Mouse (Mus musculus) cerebellum, adult 2 months (tissue): Measurements from ENCODE around the gene Clta.

Source experiments
- CTCF ChIP-seq: fragments of 200-500 bp; IDR thresholded peaks from 2 replicates; pipeline ENCODE4 v1.5.1; 2011; ENCODE audit warnings: low read depth, mild to moderate bottlenecking, control low read depth, low read length, moderate library complexity, borderline replicate concordance; ENCODE audit not compliant: insufficient read depth
- POLR2A ChIP-seq: fragments of 200-500 bp; IDR thresholded peaks from 2 replicates; pipeline ENCODE4 v1.6.1; 2011; ENCODE audit warnings: low read length, control low read depth, borderline replicate concordance; ENCODE audit not compliant: insufficient read depth

DNA sequence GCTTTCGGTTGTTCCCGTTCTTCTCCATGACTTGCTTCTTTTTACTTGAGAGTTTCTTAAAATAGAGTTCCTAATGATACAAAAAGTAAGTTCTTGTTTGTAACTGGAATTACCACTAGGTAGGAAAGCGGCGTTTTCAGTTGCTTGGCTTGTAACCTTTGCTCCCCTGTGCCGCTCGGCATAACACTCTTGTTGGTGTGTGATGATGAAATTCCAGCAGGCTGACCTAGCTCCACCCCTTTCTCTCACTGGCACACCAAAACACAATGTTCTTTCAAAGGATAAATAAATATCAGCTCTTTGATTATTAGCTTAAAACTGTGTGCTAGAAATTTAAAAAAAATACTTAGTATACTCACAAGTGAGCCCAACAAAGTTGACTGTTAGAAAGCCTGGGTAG is 62.6 kb downstream of the Clta start:
- TF ChIP-seq POLR2A (no peak), CTCF (no peak)
